Mouse (Mus musculus): ENCODE measurements around the gene Atpaf1. TPM values are rescaled to one million over a fixed set of nuclear protein-coding genes. Genes with fewer than 3 reads are reported as not detected.

Gene Atpaf1
- polyA plus RNA-seq, 1 experiment, result 81.2 TPM

DNA sequence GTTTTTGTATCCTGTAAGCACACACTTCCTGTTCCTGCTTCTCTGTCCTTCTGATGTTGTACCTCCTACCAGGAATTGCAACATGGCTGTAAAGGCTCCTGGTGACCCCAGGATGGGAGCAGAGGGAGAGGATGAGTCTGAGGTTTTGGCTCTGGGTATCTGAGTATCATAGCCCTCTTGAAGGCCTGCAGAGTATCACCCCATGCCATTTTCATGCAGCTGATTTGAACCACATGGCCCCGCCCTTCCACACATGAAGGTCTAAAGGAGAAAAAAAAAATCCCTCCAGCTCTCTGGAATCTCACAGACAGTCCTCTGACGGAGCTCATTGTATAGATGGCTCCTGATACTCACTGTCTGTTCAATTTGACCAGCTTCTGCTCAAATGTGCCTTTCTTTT is 65.5 kb downstream of the Atpaf1 start:
- 92% methylated on average over 2 of the region's 2 CpGs for WGBS
- no peak for DNase-seq
- no peak for TF ChIP-seq CTCF (IDR thresholded peaks at IDR 0.05; ENCODE audit: borderline replicate concordance, insufficient read depth, low read depth, low read length)
- no peak for TF ChIP-seq POLR2A (IDR thresholded peaks at IDR 0.05; ENCODE audit: borderline replicate concordance, insufficient read depth, low read length)
- peaks cover 5% of the 10 kb centered on the region; the same call in 1 of the 2 replicates for H3K4me1 ChIP-seq (ENCODE audit: control insufficient read depth, insufficient read depth, low read length)
- H3K27ac ChIP-seq (ENCODE audit: insufficient read depth, low read length), result no peak overlapping the region
- H3K27me3 ChIP-seq (ENCODE audit: control insufficient read depth, insufficient read depth, low read length), result no peaks in the 10 kb centered on the region
- H3K4me3 ChIP-seq (replicated peaks; ENCODE audit: insufficient read depth, low read depth, low read length), result no peak overlapping the region

DNA sequence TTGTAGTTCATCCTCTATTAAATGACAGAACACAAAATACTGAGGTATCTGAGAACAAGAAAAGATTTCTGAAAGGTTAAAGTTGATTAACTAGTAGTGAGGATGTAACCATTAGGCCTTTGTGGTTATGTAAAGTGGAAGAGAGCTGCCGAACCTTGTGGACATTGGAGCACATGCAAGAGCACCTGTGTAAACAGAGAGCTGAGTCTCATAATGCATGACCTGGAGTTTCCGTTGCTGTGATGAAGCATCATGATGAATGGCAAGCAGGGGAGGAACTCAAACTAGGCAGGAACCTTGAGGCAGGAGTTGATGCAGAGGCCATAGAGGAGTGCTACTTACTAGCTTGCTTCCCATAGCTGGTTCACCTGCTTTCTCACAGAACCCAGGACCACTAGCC is 66.0 kb downstream of the Atpaf1 start:
- WGBS, result 69% methylated on average over 2 of the region's 2 CpGs
- H3K27ac ChIP-seq (ENCODE audit: insufficient read depth, low read length), result no peak overlapping the region
- H3K4me3 ChIP-seq (replicated peaks; ENCODE audit: insufficient read depth, low read depth, low read length), result no peak overlapping the region
- TF ChIP-seq CTCF (IDR thresholded peaks at IDR 0.05; ENCODE audit: borderline replicate concordance, insufficient read depth, low read depth, low read length) (no peak), POLR2A (IDR thresholded peaks at IDR 0.05; ENCODE audit: borderline replicate concordance, insufficient read depth, low read length) (no peak)
- no peaks in the 10 kb centered on the region for H3K27me3 ChIP-seq (ENCODE audit: control insufficient read depth, insufficient read depth, low read length)
- DNase-seq, result no peak
- H3K4me1 ChIP-seq (ENCODE audit: control insufficient read depth, insufficient read depth, low read length), result peaks cover 5% of the 10 kb centered on the region; the same call in 1 of the 2 replicates

DNA sequence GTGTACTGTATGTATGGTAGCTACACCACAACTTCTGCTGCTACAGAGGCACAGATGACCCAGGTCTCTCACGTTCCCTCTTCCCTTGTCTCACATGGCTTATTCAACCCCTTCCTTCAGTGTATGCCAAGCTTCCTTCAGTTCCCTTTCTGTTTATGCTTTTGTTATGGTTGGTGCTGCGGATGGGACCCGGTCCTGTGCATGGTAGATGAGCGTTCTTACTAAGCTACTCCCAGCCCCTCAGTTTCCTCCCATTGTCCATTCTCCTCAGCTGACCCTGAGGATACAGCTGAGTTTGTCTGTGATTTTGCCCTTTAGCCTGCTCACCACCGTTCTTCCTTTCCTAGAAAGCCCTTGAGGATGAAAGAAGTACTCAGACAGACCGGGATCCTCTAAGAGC is 67.0 kb downstream of the Atpaf1 start:
- no peak for TF ChIP-seq POLR2A (IDR thresholded peaks at IDR 0.05; ENCODE audit: borderline replicate concordance, insufficient read depth, low read length)
- TF ChIP-seq CTCF (IDR thresholded peaks at IDR 0.05; ENCODE audit: borderline replicate concordance, insufficient read depth, low read depth, low read length), result no peak
- Histone ChIP-seq H3K4me3 (replicated peaks; ENCODE audit: insufficient read depth, low read depth, low read length) (no peak overlapping the region), H3K27me3 (ENCODE audit: control insufficient read depth, insufficient read depth, low read length) (no peaks in the 10 kb centered on the region), H3K27ac (ENCODE audit: insufficient read depth, low read length) (no peak overlapping the region), H3K4me1 (ENCODE audit: control insufficient read depth, insufficient read depth, low read length) (peaks cover 5% of the 10 kb centered on the region; the same call in 1 of the 2 replicates)
- no peak for DNase-seq
- 88% methylated on average over 6 of the region's 6 CpGs for WGBS

DNA sequence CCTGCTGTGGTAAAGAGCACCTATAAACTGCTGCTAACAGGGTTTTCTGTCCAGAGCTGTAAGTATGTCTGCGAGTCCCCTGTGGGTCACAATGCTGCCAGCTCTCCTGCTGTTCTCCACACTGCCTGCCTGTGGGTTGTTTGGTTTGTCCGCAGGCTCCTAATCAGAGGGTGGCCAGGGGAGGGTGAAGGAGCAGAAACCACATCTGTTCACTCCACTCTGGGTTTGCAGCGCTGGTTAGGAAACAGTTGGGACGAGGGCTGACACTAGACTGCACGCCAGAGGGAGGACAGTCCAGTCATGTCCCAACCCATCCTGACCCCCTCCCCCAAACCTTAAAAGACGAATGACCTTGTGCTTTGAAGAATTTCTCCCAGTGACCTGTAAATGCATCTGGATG is 70.5 kb downstream of the Atpaf1 start:
- H3K27me3 ChIP-seq (ENCODE audit: control insufficient read depth, insufficient read depth, low read length), result no peaks in the 10 kb centered on the region
- TF ChIP-seq POLR2A (IDR thresholded peaks at IDR 0.05; ENCODE audit: borderline replicate concordance, insufficient read depth, low read length), result no peak
- TF ChIP-seq CTCF (IDR thresholded peaks at IDR 0.05; ENCODE audit: borderline replicate concordance, insufficient read depth, low read depth, low read length), result no peak
- no peak overlapping the region for H3K4me3 ChIP-seq (replicated peaks; ENCODE audit: insufficient read depth, low read depth, low read length)
- 39% methylated on average over 6 of the region's 6 CpGs for WGBS
- no peak for DNase-seq
- no peaks in the 10 kb centered on the region for H3K4me1 ChIP-seq (ENCODE audit: control insufficient read depth, insufficient read depth, low read length)
- H3K27ac ChIP-seq (ENCODE audit: insufficient read depth, low read length), result no peak overlapping the region

GRCm38 (mm10) chr4:115855609-115856008 is 71.0 kb downstream of the Atpaf1 start:
- TF ChIP-seq POLR2A (IDR thresholded peaks at IDR 0.05; ENCODE audit: borderline replicate concordance, insufficient read depth, low read length) (no peak), CTCF (IDR thresholded peaks at IDR 0.05; ENCODE audit: borderline replicate concordance, insufficient read depth, low read depth, low read length) (no peak)
- no peak for DNase-seq
- WGBS, result 33% methylated on average over 4 of the region's 4 CpGs
- Histone ChIP-seq H3K4me1 (ENCODE audit: control insufficient read depth, insufficient read depth, low read length) (no peaks in the 10 kb centered on the region), H3K27ac (ENCODE audit: insufficient read depth, low read length) (no peak overlapping the region), H3K4me3 (replicated peaks; ENCODE audit: insufficient read depth, low read depth, low read length) (no peak overlapping the region), H3K27me3 (ENCODE audit: control insufficient read depth, insufficient read depth, low read length) (no peaks in the 10 kb centered on the region)

DNA sequence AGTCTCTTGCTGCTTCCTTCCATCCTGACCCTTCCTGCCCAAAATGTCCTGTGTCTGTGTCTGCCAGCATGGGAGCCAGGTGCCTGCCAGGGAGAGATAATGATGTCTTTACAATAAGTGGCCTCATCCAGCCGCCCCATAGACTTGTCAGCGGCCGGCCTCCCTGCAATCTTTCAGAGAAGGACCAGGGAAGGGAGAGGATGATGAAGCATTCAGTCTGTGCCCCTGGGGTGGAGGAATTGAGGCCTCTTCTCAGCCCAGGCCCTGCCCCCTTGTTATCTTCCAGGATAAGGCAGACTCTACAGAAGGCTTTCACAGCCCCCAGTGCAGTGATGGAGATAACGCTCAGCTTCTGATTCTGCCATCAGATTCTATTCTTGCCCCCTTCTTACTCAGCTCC is 71.7 kb downstream of the Atpaf1 start:
- H3K4me1 ChIP-seq (ENCODE audit: control insufficient read depth, insufficient read depth, low read length), result no peaks in the 10 kb centered on the region
- H3K27ac ChIP-seq (ENCODE audit: insufficient read depth, low read length), result no peak overlapping the region
- no peak overlapping the region for H3K4me3 ChIP-seq (replicated peaks; ENCODE audit: insufficient read depth, low read depth, low read length)
- no peak for TF ChIP-seq CTCF (IDR thresholded peaks at IDR 0.05; ENCODE audit: borderline replicate concordance, insufficient read depth, low read depth, low read length)
- TF ChIP-seq POLR2A (IDR thresholded peaks at IDR 0.05; ENCODE audit: borderline replicate concordance, insufficient read depth, low read length), result no peak
- 72% methylated on average over 4 of the region's 4 CpGs for WGBS
- H3K27me3 ChIP-seq (ENCODE audit: control insufficient read depth, insufficient read depth, low read length), result no peaks in the 10 kb centered on the region
- no peak for DNase-seq

DNA sequence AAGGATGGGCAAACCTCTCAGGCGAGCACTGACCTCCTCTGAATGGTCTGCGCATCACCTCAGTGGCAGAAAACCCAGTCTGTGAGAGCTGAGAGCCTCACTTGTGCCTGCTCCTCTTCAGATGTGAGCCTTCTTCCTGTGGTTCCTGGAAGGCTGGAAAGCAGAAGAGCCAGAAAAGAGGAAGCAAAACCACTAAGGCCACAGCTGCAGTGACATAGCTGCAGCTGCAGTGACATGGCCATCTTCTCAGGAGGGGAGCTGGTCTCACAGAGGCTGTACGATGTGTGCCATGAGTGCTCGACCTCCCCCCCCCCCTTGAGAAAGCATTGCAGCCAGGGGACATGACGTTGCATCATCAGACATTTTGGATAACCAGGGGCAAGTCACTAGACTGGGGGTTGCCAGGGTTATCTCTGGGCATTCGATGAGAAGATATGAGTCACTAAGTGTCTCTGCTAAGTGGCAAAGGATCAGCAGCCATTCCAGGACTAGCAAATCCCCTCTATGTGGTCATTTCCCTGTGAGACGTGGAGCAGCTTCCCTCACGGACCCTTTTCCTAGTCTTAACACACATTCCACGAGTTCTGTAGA is 72.8 kb downstream of the Atpaf1 start:
- H3K4me1 ChIP-seq (ENCODE audit: control insufficient read depth, insufficient read depth, low read length), result no peaks in the 10 kb centered on the region
- no peak overlapping the region for H3K27ac ChIP-seq (ENCODE audit: insufficient read depth, low read length)
- no peak for DNase-seq
- 83% methylated on average over 9 of the region's 9 CpGs for WGBS
- no peaks in the 10 kb centered on the region for H3K27me3 ChIP-seq (ENCODE audit: control insufficient read depth, insufficient read depth, low read length)
- H3K4me3 ChIP-seq (replicated peaks; ENCODE audit: insufficient read depth, low read depth, low read length), result no peak overlapping the region
- no peak for TF ChIP-seq CTCF (IDR thresholded peaks at IDR 0.05; ENCODE audit: borderline replicate concordance, insufficient read depth, low read depth, low read length)
- no peak for TF ChIP-seq POLR2A (IDR thresholded peaks at IDR 0.05; ENCODE audit: borderline replicate concordance, insufficient read depth, low read length)

DNA sequence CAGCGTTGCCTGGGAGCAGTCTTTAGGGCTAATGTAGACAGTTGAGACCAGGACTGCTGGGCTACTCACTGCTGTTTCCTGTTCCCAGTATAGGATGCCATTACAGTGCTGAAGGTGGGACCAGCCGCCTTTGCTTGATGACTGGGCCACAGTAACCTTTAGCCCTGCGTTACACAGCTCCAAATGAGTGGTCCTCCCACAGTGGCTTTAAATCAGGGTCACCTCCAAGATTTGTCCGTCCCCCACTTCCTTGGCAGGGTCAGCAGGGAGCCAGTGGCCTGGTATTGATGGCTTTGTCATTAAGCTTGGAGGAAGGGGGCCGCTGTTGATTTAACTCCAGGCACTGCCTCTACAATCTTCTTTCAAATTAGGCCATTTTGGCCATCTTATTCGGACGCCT is 78.7 kb downstream of the Atpaf1 start:
- Histone ChIP-seq H3K4me1 (ENCODE audit: control insufficient read depth, insufficient read depth, low read length) (no peaks in the 10 kb centered on the region), H3K27ac (ENCODE audit: insufficient read depth, low read length) (no peak overlapping the region), H3K4me3 (replicated peaks; ENCODE audit: insufficient read depth, low read depth, low read length) (no peak overlapping the region), H3K27me3 (ENCODE audit: control insufficient read depth, insufficient read depth, low read length) (no peaks in the 10 kb centered on the region)
- 74% methylated on average over 7 of the region's 7 CpGs for WGBS
- TF ChIP-seq POLR2A (IDR thresholded peaks at IDR 0.05; ENCODE audit: borderline replicate concordance, insufficient read depth, low read length), result no peak
- no peak for TF ChIP-seq CTCF (IDR thresholded peaks at IDR 0.05; ENCODE audit: borderline replicate concordance, insufficient read depth, low read depth, low read length)
- DNase-seq, result no peak

Data from cerebellum, adult 2 months (tissue).